Mouse (Mus musculus) E14TG2a.4 (cell line): Measurements from ENCODE around the gene Cdk11b.

ENCODE experiments used
- H3K27me3 ChIP-seq: 2 replicates; pipeline ENCODE4 v1.6.1; 2014; ENCODE audit warnings: low read length, control low read depth; ENCODE audit not compliant: insufficient read depth
- H3K36me3 ChIP-seq: 2 replicates; pipeline ENCODE4 v1.6.1; 2014; ENCODE audit warnings: low read length, control low read depth; ENCODE audit not compliant: insufficient read depth
- H3K4me1 ChIP-seq: replicated peaks from 2 replicates; pipeline ENCODE4 v1.6.1; 2014; ENCODE audit warnings: low read depth, low read length, control low read depth
- H3K4me3 ChIP-seq: replicated peaks from 2 replicates; pipeline ENCODE4 v1.5.1; 2014; ENCODE audit warnings: mild to moderate bottlenecking, low read length
- H3K9me3 ChIP-seq: 2 replicates; pipeline ENCODE4 v1.6.1; 2014; ENCODE audit warnings: low read length, control low read depth
- CTCF ChIP-seq: conservative IDR thresholded peaks from 2 replicates; pipeline ENCODE4 v1.5.1; 2014; ENCODE audit warnings: low read length
- NANOG ChIP-seq: IDR thresholded peaks from 2 replicates; pipeline ENCODE4 v1.6.1; 2014; ENCODE audit warnings: borderline replicate concordance, low read length, mixed read lengths
- POU5F1 ChIP-seq: IDR thresholded peaks from 2 replicates; pipeline ENCODE4 v1.6.1; 2014; ENCODE audit warnings: low read length, borderline replicate concordance

The Cdk11b gene

GRCm38 (mm10) chr4:155624338-155625291, at the start of gene Cdk11b:
Cdk11b (plus strand) TSS chr4:155624854.
- Histone ChIP-seq H3K27me3 (no peaks in the 10 kb centered on the region), H3K4me3 (peak within 1 kb of the TSS; percentile 99), H3K36me3 (peaks cover 65% of the 10 kb centered on the region), H3K4me1 (peaks cover 16% of the 10 kb centered on the region), H3K9me3 (no peaks in the 10 kb centered on the region)
- TF ChIP-seq NANOG, result no peak
- no peak for TF ChIP-seq POU5F1
- no peak for TF ChIP-seq CTCF

- TF ChIP-seq NANOG, result no peak
- no peak for TF ChIP-seq POU5F1
- no peak for TF ChIP-seq CTCF
- H3K9me3 ChIP-seq, result no peaks in the 10 kb centered on the region
- peaks cover 63% of the 10 kb centered on the region for H3K4me1 ChIP-seq
Observed at GRCm38 (mm10) chr4:155574931-155575330, 49.7 kb upstream of the Cdk11b start.

GRCm38 (mm10) chr4:155575521-155575920, 49.1 kb upstream of the Cdk11b start:
- TF ChIP-seq POU5F1, result no peak
- no peaks in the 10 kb centered on the region for H3K9me3 ChIP-seq
- H3K36me3 ChIP-seq, result peaks cover 42% of the 10 kb centered on the region
- no peaks in the 10 kb centered on the region for H3K27me3 ChIP-seq
- H3K4me1 ChIP-seq, result peaks cover 58% of the 10 kb centered on the region
- no peak overlapping the region for H3K4me3 ChIP-seq

More at GRCm38 (mm10) chr4:155574931-155575330, 49.7 kb upstream of the Cdk11b start:
- H3K4me3 ChIP-seq, result no peak overlapping the region
- peaks cover 37% of the 10 kb centered on the region for H3K36me3 ChIP-seq
- H3K27me3 ChIP-seq, result no peaks in the 10 kb centered on the region

- H3K27me3 ChIP-seq, result no peaks in the 10 kb centered on the region
- H3K36me3 ChIP-seq, result peaks cover 52% of the 10 kb centered on the region
- TF ChIP-seq NANOG (no peak), POU5F1 (no peak), CTCF (no peak)
- H3K4me3 ChIP-seq, result no peak overlapping the region
- peaks cover 42% of the 10 kb centered on the region for H3K4me1 ChIP-seq
- H3K9me3 ChIP-seq, result no peaks in the 10 kb centered on the region
Observed at GRCm38 (mm10) chr4:155577132-155577531, 47.5 kb upstream of the Cdk11b start.

GRCm38 (mm10) chr4:155577741-155578140, 46.9 kb upstream of the Cdk11b start:
- Histone ChIP-seq H3K27me3 (no peaks in the 10 kb centered on the region), H3K4me3 (no peak overlapping the region), H3K36me3 (peaks cover 58% of the 10 kb centered on the region), H3K9me3 (no peaks in the 10 kb centered on the region), H3K4me1 (peaks cover 42% of the 10 kb centered on the region)
- TF ChIP-seq POU5F1 (no peak), CTCF (no peak), NANOG (no peak)

- peaks cover 64% of the 10 kb centered on the region for H3K36me3 ChIP-seq
- no peak overlapping the region for H3K4me3 ChIP-seq
- H3K27me3 ChIP-seq, result no peaks in the 10 kb centered on the region
- H3K9me3 ChIP-seq, result no peaks in the 10 kb centered on the region
- H3K4me1 ChIP-seq, result peaks cover 37% of the 10 kb centered on the region
- TF ChIP-seq NANOG (no peak), POU5F1 (no peak), CTCF (no peak)
Observed at GRCm38 (mm10) chr4:155578336-155579125, 46.1 kb upstream of the Cdk11b start.

GRCm38 (mm10) chr4:155580420-155580819, 44.2 kb upstream of the Cdk11b start:
- no peak for TF ChIP-seq NANOG
- TF ChIP-seq CTCF, result peak; percentile 93

GRCm38 (mm10) chr4:155582279-155582905, 42.3 kb upstream of the Cdk11b start:
- Histone ChIP-seq H3K4me3 (no peak overlapping the region), H3K27me3 (no peaks in the 10 kb centered on the region), H3K9me3 (no peaks in the 10 kb centered on the region), H3K4me1 (peaks cover 4% of the 10 kb centered on the region; the same call in 1 of the 2 replicates), H3K36me3 (peaks cover 93% of the 10 kb centered on the region)
- no peak for TF ChIP-seq NANOG
- TF ChIP-seq CTCF, result no peak

More at GRCm38 (mm10) chr4:155580420-155580819, 44.2 kb upstream of the Cdk11b start:
- no peaks in the 10 kb centered on the region for H3K9me3 ChIP-seq
- no peaks in the 10 kb centered on the region for H3K27me3 ChIP-seq
- H3K4me3 ChIP-seq, result no peak overlapping the region
- peaks cover 20% of the 10 kb centered on the region for H3K4me1 ChIP-seq
- H3K36me3 ChIP-seq, result peaks cover 82% of the 10 kb centered on the region
